Mouse (Mus musculus) hindbrain, embryonic 16.5 days (tissue): Measurements from ENCODE around the gene 3110040M04Rik. TPM values are rescaled to one million over a fixed set of nuclear protein-coding genes. Genes with fewer than 3 reads are reported as not detected.
"Not testable (repeated sequence)": the region's sequence is repeated elsewhere in the genome, so short reads cannot be mapped to it uniquely, and the experiment has no call there.

Source experiments
- ATAC-seq: fragments of 200-750 bp; cut with Nextera tagmentation; 2 replicates; pipeline ENCODE4 v1.8.0; 2017; ENCODE audit warnings: moderate TSS enrichment, moderate library complexity
- H3K27ac ChIP-seq: fragments of 300-500 bp; sonication (generic); 2 replicates; pipeline ENCODE4 v1.5.1; 2014; ENCODE audit warnings: low read depth, mild to moderate bottlenecking, control low read depth, low read length, moderate library complexity
- H3K27me3 ChIP-seq: fragments of 300-500 bp; sonication (generic); replicated peaks from 2 replicates; pipeline ENCODE4 v1.6.1; 2014; ENCODE audit warnings: low read length; ENCODE audit not compliant: control insufficient read depth, insufficient read depth
- H3K36me3 ChIP-seq: fragments of 300-500 bp; sonication (generic); 2 replicates; pipeline ENCODE4 v1.6.1; 2014; ENCODE audit warnings: mild to moderate bottlenecking, low read length, moderate library complexity, mixed read lengths; ENCODE audit not compliant: control insufficient read depth, insufficient read depth
- H3K4me1 ChIP-seq: fragments of 300-500 bp; sonication (generic); 2 replicates; pipeline ENCODE4 v1.6.1; 2014; ENCODE audit warnings: low read depth, low read length; ENCODE audit not compliant: control insufficient read depth, insufficient read depth
- H3K4me2 ChIP-seq: fragments of 300-500 bp; sonication (generic); 2 replicates; pipeline ENCODE4 v1.6.1; 2014; ENCODE audit warnings: mild to moderate bottlenecking, low read length, control low read depth, moderate library complexity
- H3K4me3 ChIP-seq: fragments of 300-500 bp; sonication (generic); 2 replicates; pipeline ENCODE4 v1.5.1; 2014; ENCODE audit warnings: mild to moderate bottlenecking, low read length, control low read depth, moderate library complexity
- H3K9ac ChIP-seq: fragments of 300-500 bp; sonication (generic); 2 replicates; pipeline ENCODE4 v1.6.1; 2014; ENCODE audit warnings: low read depth, mild to moderate bottlenecking, control low read depth, low read length, moderate library complexity
- H3K9me3 ChIP-seq: fragments of 300-500 bp; sonication (generic); 2 replicates; pipeline ENCODE4 v1.6.1; 2014; ENCODE audit warnings: mild to moderate bottlenecking, low read length, moderate library complexity; ENCODE audit not compliant: control insufficient read depth
- WGBS: fragments of 180-500 bp; shearing (Covaris S2); extraction: QIAGEN DNeasy Blood & Tissue Kit; methylation state at CpG from one replicate; pipeline ENCODE4 v1.1.7; 2014; 5-methylcytosine and 5-hydroxymethylcytosine counted together
- polyA plus RNA-seq: library from polyadenylated mRNA; unstranded; fragments of >200 nt; fragmentation: Nextera tagmentation; extraction: Ambion mirVana; gene quantifications from 2 replicates; pipeline ENCODE4 v1.2.1, GENCODE M21; 2015

The 3110040M04Rik gene
- not detected in 2 replicates for polyA plus RNA-seq

DNA sequence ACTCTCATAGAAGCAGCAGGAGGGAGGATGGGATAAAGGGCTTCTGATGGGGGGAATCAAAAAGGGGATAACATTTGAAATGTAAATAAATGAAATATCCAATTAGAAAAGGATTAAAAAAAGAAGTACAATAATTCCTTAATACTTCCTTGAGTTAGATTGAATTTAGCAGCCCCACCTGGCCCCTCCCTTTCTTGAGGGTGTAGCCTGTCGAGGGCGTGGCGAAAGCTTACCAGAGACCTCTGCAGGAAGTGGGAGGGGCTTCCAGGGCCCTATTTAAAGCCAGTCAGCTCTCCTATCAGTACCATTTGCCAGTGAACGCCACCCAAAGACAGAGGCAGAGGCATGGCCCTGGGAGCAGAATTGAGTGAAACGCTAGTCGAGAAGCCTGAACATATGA lies at the start of gene 3110040M04Rik:
Gene 3110040M04Rik, plus strand, starts transcription at position 304 of the 400 bp plus-strand sequence.
- H3K4me2 ChIP-seq, ATAC-seq, H3K36me3 ChIP-seq, H3K9me3 ChIP-seq, H3K4me1 ChIP-seq, H3K27me3 ChIP-seq, H3K27ac ChIP-seq, H3K4me3 ChIP-seq, H3K9ac ChIP-seq: not testable (repeated sequence)
- WGBS, result no CpG with 5 or more reads among the region's 6 CpGs

DNA sequence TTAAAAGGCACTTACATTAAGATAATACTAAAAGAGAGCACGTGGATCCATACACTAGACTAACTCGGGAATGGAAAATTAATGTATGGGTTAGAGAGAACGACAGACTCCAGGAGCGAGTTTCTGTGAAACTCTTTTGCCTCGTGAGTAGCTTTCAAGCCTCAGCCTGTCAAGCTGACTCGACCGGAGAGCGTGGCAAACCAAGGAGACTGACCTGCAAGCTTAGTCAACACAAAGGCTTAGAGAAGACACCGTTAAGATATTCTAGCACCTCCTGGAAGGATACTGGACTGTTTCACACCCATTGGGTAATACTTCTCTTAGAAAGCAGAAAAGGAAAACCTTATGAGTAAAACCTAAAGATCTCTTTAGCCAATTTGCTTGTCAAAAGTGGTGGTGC lies 49.8 kb upstream of the 3110040M04Rik start:
- H3K4me1 ChIP-seq, H3K27me3 ChIP-seq, H3K9me3 ChIP-seq, H3K36me3 ChIP-seq, H3K4me3 ChIP-seq, H3K9ac ChIP-seq, H3K4me2 ChIP-seq, H3K27ac ChIP-seq, ATAC-seq: not testable (repeated sequence)
- WGBS, result 93% methylated on average over 9 of the region's 9 CpGs

DNA sequence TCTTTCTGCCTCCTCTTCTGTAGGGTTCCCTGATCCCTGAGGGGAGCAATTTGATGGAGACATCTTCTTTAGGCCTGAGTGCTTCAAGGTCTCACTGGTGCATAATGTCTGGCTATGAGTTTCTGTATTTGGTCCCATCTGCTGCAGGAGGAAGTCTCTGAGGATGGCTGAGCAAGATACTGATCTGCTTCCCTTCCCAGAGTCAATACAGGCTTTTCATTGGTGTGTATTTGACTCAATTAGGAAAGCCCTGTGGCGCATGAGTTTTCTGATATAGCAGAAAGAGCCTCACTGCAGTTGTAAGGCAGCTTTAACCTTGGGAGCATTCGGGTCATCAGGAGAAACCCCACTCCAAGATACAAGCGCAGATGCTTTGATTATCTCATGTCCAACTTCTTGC lies 47.8 kb upstream of the 3110040M04Rik start:
- Histone ChIP-seq H3K27me3 (no peaks in the 10 kb centered on the region), H3K27ac (no peak overlapping the region), H3K36me3 (no peaks in the 10 kb centered on the region), H3K4me2 (no peak overlapping the region), H3K4me1 (peaks cover 3% of the 10 kb centered on the region; the same call in 1 of the 2 replicates), H3K4me3 (no peak overlapping the region), H3K9ac (no peak overlapping the region), H3K9me3 (no peaks in the 10 kb centered on the region)
- ATAC-seq, result no peak
- WGBS, result 92% methylated on average over 3 of the region's 3 CpGs

DNA sequence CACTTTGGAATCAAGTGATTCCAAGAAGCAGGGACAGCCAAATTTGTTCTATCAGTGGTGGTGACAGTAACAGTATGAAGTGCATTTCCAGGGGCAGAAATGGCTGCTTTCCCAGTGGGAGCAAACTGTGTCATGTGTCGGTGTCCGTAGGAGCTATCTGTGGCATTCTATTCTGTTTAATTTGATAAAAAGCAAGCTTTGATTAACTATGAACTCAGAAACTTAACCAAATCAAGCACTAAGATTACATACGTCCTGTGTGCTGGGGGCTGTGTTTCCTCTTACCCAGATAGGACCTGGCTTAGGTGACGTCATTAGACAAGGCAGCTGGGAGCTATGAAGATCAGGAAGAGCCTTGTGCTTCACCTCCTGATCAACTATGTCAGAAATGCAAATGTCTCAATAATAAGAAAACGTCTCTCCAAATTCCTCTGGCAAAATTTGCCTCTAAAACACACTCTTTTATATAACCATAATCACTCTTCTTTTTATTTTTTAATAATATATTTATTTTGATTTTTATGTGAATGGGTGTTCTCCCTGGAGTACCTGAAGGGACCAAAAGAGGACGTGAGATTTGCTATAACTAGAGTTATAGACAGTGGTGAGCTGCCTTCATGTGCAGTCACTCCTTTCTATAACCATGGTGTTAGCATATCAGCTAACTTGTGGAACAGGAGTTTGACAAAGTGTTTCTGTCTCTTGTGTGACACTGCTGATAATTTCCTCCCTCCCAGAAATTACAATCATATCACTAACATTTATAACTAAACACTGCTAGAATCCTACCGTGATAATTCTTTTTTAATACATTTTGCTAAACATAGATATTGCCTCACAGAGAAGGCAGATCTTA lies 46.9 kb upstream of the 3110040M04Rik start:
- peaks cover 3% of the 10 kb centered on the region; the same call in 1 of the 2 replicates for H3K4me1 ChIP-seq
- no peak overlapping the region for H3K4me3 ChIP-seq
- ATAC-seq, result no peak
- no peaks in the 10 kb centered on the region for H3K36me3 ChIP-seq
- 83% methylated on average over 7 of the region's 7 CpGs for WGBS
- H3K9me3 ChIP-seq, result no peaks in the 10 kb centered on the region
- no peaks in the 10 kb centered on the region for H3K27me3 ChIP-seq
- H3K9ac ChIP-seq, result no peak overlapping the region
- no peak overlapping the region for H3K27ac ChIP-seq
- H3K4me2 ChIP-seq, result no peak overlapping the region

DNA sequence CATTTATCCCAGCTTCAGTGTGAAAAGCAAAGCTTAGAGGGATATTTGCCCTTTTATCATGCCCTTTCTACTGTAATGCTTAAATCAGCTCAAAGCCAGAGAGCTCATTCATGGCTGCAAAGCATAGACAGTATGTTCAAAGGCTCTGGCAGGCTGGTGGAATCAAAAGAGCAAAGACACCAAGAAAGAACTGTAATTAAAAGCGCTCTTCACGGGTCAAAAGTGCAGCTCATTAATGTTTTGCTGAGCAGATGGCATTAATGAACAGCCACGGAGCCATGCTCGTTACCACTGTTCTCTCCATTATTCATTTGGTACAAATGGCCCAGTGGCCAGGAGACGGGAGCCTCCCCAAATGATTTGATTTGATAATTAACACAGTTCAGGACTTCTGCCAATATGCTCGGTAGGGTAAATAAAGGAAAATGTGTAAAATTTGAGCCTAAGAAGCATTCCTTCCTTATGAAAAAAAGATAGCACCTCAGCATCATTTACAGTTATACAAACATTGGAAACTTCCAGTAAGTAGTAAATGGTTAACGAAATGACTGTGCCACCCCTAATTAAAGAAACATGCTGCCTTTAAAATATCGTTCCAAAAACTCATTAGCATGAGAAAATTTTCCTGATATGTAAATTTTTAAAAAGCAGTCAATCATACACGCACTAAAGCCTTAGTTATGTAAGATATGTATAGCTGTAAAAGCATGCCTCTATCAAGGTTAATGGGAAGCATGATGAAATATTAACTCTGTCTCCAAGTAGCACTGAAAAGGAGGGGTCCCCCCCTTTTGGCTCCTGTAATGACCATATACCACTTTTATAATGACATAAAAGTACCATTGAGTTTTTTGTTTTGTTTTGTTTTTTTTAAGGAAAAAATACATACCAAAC lies 45.7 kb upstream of the 3110040M04Rik start:
- Histone ChIP-seq H3K27me3 (no peaks in the 10 kb centered on the region), H3K9me3 (no peaks in the 10 kb centered on the region), H3K36me3 (no peaks in the 10 kb centered on the region), H3K4me1 (peaks cover 3% of the 10 kb centered on the region; the same call in 1 of the 2 replicates), H3K27ac (no peak overlapping the region), H3K4me2 (no peak overlapping the region), H3K9ac (no peak overlapping the region), H3K4me3 (no peak overlapping the region)
- WGBS, result 30% methylated on average over 9 of the region's 9 CpGs
- peak; percentile 56 for ATAC-seq

DNA sequence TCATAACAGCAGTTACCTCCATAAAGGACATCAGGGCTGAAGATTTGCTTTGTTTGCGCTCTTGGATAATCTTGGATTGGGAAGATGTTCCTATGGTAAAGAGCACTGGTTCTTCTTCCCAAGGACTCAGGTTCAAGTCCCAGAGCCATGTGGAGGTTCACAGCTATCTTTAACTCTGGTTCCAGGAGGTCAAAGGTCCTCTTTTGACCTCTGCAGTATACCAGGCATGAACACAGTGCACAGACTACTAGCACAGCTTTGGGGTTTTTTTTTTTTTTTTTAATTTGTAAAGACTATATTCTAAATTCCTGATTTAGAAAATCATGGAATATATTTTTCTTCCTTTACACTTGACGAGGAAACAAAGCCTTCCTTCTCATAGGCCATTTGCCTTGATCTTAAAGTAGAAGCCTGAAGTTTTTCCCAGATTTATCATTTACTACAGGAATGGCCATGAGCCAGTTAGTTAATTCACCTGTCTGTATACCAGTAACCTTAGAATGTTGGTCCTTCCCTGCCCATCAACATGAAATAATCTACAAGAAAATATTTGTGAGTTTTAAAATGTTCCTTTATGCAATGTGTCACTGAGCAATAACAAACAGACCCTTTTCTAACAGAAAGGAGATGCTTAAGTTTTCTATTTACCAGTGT lies 44.9 kb upstream of the 3110040M04Rik start:
- Histone ChIP-seq H3K27me3 (no peaks in the 10 kb centered on the region), H3K36me3 (no peaks in the 10 kb centered on the region), H3K4me3 (no peak overlapping the region), H3K4me1 (peaks cover 3% of the 10 kb centered on the region; the same call in 1 of the 2 replicates), H3K9me3 (no peaks in the 10 kb centered on the region), H3K27ac (no peak overlapping the region), H3K4me2 (no peak overlapping the region), H3K9ac (no peak overlapping the region)
- 89% methylated on average over 2 of the region's 2 CpGs for WGBS
- ATAC-seq, result no peak

DNA sequence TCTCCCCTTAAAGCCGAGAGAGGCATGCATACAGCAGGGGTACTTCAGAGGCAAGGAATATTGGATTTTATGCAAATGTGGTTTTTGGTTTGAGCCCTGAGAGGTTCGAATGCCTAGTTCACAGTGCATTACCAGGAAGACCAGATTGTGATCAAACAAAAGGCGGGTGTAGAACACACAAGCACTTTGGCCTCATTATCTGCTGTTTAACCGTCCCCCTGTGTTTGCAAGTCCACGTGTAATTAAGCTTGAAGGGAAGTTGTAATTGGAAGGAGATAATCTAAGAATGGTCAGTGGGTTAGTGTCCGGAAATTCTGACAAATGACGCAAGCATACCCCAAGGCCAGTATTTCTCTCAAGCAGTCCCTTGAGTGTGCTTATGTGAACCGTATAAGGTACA lies 37.9 kb upstream of the 3110040M04Rik start:
- Histone ChIP-seq H3K27ac (no peak overlapping the region), H3K36me3 (no peaks in the 10 kb centered on the region), H3K4me3 (no peak overlapping the region), H3K9me3 (no peaks in the 10 kb centered on the region), H3K27me3 (no peaks in the 10 kb centered on the region), H3K4me2 (no peak overlapping the region), H3K9ac (no peak overlapping the region), H3K4me1 (peaks cover 8% of the 10 kb centered on the region)
- no peak for ATAC-seq
- 36% methylated on average over 8 of the region's 8 CpGs for WGBS

DNA sequence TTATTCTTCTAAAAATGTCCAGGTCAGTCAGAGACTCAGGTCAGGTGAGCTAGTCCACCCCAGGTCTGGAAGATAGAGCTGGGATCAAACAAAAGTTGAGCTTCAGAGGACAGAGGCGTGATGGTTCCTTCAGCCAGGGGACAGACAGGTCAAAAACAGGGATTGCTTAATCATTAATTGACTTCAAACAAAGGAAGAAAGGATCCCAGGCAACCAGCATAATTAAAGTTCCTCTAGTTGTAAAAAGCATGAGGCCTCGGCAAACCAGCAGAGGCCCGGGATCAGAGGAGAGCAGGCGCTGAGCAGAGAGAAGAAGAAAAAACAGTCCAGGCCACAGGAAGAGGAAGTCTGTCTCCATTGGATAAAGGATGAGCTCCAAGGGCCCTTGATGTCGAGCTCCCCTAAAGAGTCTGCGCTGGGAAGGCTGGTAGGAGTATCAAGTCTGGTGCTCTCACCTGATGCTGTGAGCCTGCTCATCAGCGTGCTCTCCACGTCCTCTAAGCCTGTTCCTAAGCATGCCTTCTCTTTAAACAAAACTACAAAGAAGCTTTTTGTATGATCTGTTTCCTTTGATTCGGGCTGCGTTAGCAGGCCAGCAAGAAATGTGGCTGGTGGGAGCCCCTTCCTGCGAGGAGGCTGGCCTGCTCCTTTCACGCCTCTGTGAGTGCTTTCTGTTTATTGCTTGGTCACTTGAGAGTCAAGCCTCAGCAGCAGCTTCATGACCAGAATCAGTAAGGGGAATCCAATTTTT lies 36.4 kb upstream of the 3110040M04Rik start:
- peak; percentile 85 for ATAC-seq
- Histone ChIP-seq H3K4me2 (no peak overlapping the region), H3K27ac (no peak overlapping the region)

More for the DNA sequence above, 36.4 kb upstream of the 3110040M04Rik start:
- 13% methylated on average over 12 of the region's 12 CpGs for WGBS
- Histone ChIP-seq H3K27me3 (no peaks in the 10 kb centered on the region), H3K4me3 (no peak overlapping the region), H3K36me3 (no peaks in the 10 kb centered on the region), H3K9me3 (no peaks in the 10 kb centered on the region), H3K9ac (0 out of 2 replicates have a peak overlapping the region, but pooled peaks have one; percentile 3), H3K4me1 (peaks cover 8% of the 10 kb centered on the region)
